Mouse (Mus musculus) c-Kit-positive CD71-positive TER-119-positive erythroid progenitor cells, embryonic 14.5 days (primary cell): Measurements from ENCODE around the gene 2610028H24Rik.
A peak's percentile ranks its signal among the peaks of the same experiment; 100 is the strongest.

Source experiments
- DNase-seq: peaks from one replicate; pipeline ENCODE4 v3.0.0-alpha.2; 2013; ENCODE audit warnings: low spot score

The 2610028H24Rik gene

GRCm38 (mm10) chr10:76448851-76449250 lies at the start of gene 2610028H24Rik:
TSS of gene 2610028H24Rik (plus strand) at chr10:76449081.
- DNase-seq, result no peak

- no peak for DNase-seq
Observed at GRCm38 (mm10) chr10:76408520-76408919, 40.4 kb upstream of the 2610028H24Rik start.

GRCm38 (mm10) chr10:76416811-76417210 lies 32.1 kb upstream of the 2610028H24Rik start:
- DNase-seq, result no peak

- DNase-seq, result no peak
Observed at GRCm38 (mm10) chr10:76425674-76426073, 23.2 kb upstream of the 2610028H24Rik start.

GRCm38 (mm10) chr10:76433925-76434324 lies 15.0 kb upstream of the 2610028H24Rik start:
- DNase-seq, result no peak

GRCm38 (mm10) chr10:76439107-76439890 lies 9.6 kb upstream of the 2610028H24Rik start:
- no peak for DNase-seq

GRCm38 (mm10) chr10:76440281-76440680 lies 8.6 kb upstream of the 2610028H24Rik start, which contains the start of gene AC141477.1:
TSS of gene AC141477.1 (minus strand) at chr10:76440444.
- no peak for DNase-seq

GRCm38 (mm10) chr10:76442178-76443088 lies 6.4 kb upstream of the 2610028H24Rik start, which contains the start of gene Pcnt:
TSS of gene Pcnt (minus strand) at chr10:76442786.
- peak; percentile 99 for DNase-seq

GRCm38 (mm10) chr10:76445996-76446681 lies 2.7 kb upstream of the 2610028H24Rik start:
- no peak for DNase-seq

GRCm38 (mm10) chr10:76447406-76448229 lies 1.3 kb upstream of the 2610028H24Rik start:
- no peak for DNase-seq

GRCm38 (mm10) chr10:76455289-76455688 lies 6.4 kb downstream of the 2610028H24Rik start:
- DNase-seq, result no peak

- DNase-seq, result no peak
Observed at GRCm38 (mm10) chr10:76461255-76461654, 12.4 kb downstream of the 2610028H24Rik start.

GRCm38 (mm10) chr10:76462312-76462711 lies 13.4 kb downstream of the 2610028H24Rik start:
- DNase-seq, result no peak

- no peak for DNase-seq
Observed at GRCm38 (mm10) chr10:76462721-76463120, 13.8 kb downstream of the 2610028H24Rik start.

GRCm38 (mm10) chr10:76468203-76469162 lies 19.6 kb downstream of the 2610028H24Rik start, which contains the start of the genes Mcm3ap and Ybey:
TSS of gene Mcm3ap (plus strand) at chr10:76468927.
TSS of gene Ybey (minus strand) at chr10:76469114.
- peak; percentile 85 for DNase-seq

- no peak for DNase-seq
Observed at GRCm38 (mm10) chr10:76473759-76474158, 24.9 kb downstream of the 2610028H24Rik start.

GRCm38 (mm10) chr10:76480851-76481250 lies 32.0 kb downstream of the 2610028H24Rik start:
- DNase-seq, result no peak

- DNase-seq, result no peak
Observed at GRCm38 (mm10) chr10:76481480-76481879, 32.6 kb downstream of the 2610028H24Rik start.

- DNase-seq, result no peak
Observed at GRCm38 (mm10) chr10:76486302-76486701, 37.4 kb downstream of the 2610028H24Rik start.

GRCm38 (mm10) chr10:76488265-76488664 lies 39.4 kb downstream of the 2610028H24Rik start:
- DNase-seq, result no peak
